Mouse (Mus musculus) intestine, postnatal 0 days (tissue): ENCODE measurements around the gene Ntn4. TPM values are rescaled to one million over a fixed set of nuclear protein-coding genes. Genes with fewer than 3 reads are reported as not detected.

Source experiments
- ATAC-seq: fragments of 200-750 bp; cut with Nextera tagmentation; 2 replicates; pipeline ENCODE4 v1.8.0; 2017; ENCODE audit warnings: mild to moderate bottlenecking, moderate TSS enrichment, moderate library complexity
- H3K27ac ChIP-seq: fragments of 300-500 bp; sonication (generic); 2 replicates; pipeline ENCODE4 v1.5.1; 2014; ENCODE audit warnings: mild to moderate bottlenecking, low read depth, low read length, moderate library complexity
- H3K27me3 ChIP-seq: fragments of 300-500 bp; sonication (generic); replicated peaks from 2 replicates; pipeline ENCODE4 v1.6.1; 2014; ENCODE audit warnings: low read length, mixed read lengths; ENCODE audit not compliant: control insufficient read depth, insufficient read depth
- H3K36me3 ChIP-seq: fragments of 300-500 bp; sonication (generic); 2 replicates; pipeline ENCODE4 v1.6.1; 2014; ENCODE audit warnings: mild to moderate bottlenecking, moderate library complexity; ENCODE audit not compliant: control insufficient read depth, insufficient read depth
- H3K4me1 ChIP-seq: fragments of 300-500 bp; sonication (generic); replicated peaks from 2 replicates; pipeline ENCODE4 v1.6.1; 2014; ENCODE audit warnings: antibody characterized with exemption, low read length, mixed read lengths; ENCODE audit not compliant: control insufficient read depth, insufficient read depth
- H3K4me2 ChIP-seq: fragments of 300-500 bp; sonication (generic); replicated peaks from 2 replicates; pipeline ENCODE4 v1.6.1; 2014; ENCODE audit warnings: low read depth, mild to moderate bottlenecking, moderate library complexity
- H3K4me3 ChIP-seq: fragments of 300-500 bp; sonication (generic); 2 replicates; pipeline ENCODE4 v1.5.1; 2014; ENCODE audit warnings: low read depth, low read length
- H3K9ac ChIP-seq: fragments of 300-500 bp; sonication (generic); 2 replicates; pipeline ENCODE4 v1.6.1; 2014; ENCODE audit warnings: mild to moderate bottlenecking, low read depth, low read length
- H3K9me3 ChIP-seq: fragments of 300-500 bp; sonication (generic); 2 replicates; pipeline ENCODE4 v1.6.1; 2016; ENCODE audit warnings: mixed run types; ENCODE audit not compliant: control insufficient read depth
- CTCF ChIP-seq: sonication (generic); IDR thresholded peaks from 2 replicates; pipeline ENCODE4 v1.5.1; 2016; ENCODE audit warnings: low read depth, mild to moderate bottlenecking, control low read depth, antibody characterized with exemption, moderate library complexity
- WGBS: fragments of 180-500 bp; shearing (Covaris S2); extraction: QIAGEN DNeasy Blood & Tissue Kit; methylation state at CpG from one replicate; pipeline ENCODE4 v1.1.7; 2014; 5-methylcytosine and 5-hydroxymethylcytosine counted together
- polyA plus RNA-seq: library from polyadenylated mRNA; unstranded; fragments of >200 nt; fragmentation: Nextera tagmentation; extraction: Ambion mirVana; gene quantifications from 2 replicates; pipeline ENCODE4 v1.2.1, GENCODE M21; 2015

Gene Ntn4
- polyA plus RNA-seq, 1 experiment from 2014 or later: 0.10 TPM

DNA sequence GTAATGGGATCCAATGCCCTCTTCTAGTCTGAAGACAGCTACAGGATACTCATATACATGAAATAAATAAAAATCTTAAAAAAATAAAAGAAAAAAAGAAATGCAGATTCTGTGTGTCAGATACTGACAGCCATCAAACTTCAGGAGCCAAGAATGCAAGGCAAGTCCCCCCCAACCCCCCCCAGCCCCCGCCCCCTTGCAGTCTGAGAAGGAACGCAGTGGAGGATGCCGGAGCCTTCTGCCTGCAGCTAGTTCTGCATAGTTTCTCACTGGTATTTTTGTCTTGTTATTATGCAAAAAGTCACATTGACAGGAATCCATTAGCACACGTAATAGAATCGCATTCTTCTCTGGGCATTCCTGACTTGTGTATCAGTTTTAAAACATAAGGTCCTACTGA lies 87.7 kb downstream of the Ntn4 start:
- Histone ChIP-seq H3K36me3 (no peaks in the 10 kb centered on the region), H3K27ac (no peak overlapping the region), H3K4me3 (no peak overlapping the region), H3K9me3 (no peaks in the 10 kb centered on the region), H3K9ac (no peak overlapping the region), H3K27me3 (no peaks in the 10 kb centered on the region), H3K4me2 (no peak overlapping the region), H3K4me1 (no peaks in the 10 kb centered on the region)
- WGBS: 81% methylated on average over 5 of the region's 5 CpGs
- TF ChIP-seq CTCF: no peak
- ATAC-seq: no peak

DNA sequence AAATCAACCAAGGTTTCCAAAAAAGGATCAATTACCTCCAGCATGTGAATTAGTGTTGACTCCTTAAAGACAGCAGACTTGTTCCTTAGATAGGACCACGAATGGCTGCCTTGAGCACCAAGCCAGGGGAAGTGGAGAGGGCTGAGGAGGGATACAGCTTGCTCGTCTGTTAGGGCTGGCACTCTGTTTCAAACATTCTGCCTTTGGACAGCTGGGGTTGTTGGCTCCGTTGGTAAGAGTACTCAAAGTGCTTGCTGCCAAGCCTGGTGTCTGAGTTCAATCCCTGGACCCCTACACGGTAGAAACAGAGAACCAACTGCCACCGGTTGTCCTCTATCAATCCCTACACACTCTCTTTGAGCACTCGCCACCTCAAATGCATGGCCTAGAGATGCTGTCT lies 90.0 kb downstream of the Ntn4 start:
- TF ChIP-seq CTCF: no peak
- 82% methylated on average over 6 of the region's 6 CpGs for WGBS
- no peaks in the 10 kb centered on the region for H3K27me3 ChIP-seq
- H3K9ac ChIP-seq: no peak overlapping the region
- H3K4me1 ChIP-seq: no peaks in the 10 kb centered on the region
- no peaks in the 10 kb centered on the region for H3K9me3 ChIP-seq
- no peaks in the 10 kb centered on the region for H3K36me3 ChIP-seq
- H3K27ac ChIP-seq: no peak overlapping the region
- no peak overlapping the region for H3K4me2 ChIP-seq
- H3K4me3 ChIP-seq: no peak overlapping the region
- ATAC-seq: no peak

DNA sequence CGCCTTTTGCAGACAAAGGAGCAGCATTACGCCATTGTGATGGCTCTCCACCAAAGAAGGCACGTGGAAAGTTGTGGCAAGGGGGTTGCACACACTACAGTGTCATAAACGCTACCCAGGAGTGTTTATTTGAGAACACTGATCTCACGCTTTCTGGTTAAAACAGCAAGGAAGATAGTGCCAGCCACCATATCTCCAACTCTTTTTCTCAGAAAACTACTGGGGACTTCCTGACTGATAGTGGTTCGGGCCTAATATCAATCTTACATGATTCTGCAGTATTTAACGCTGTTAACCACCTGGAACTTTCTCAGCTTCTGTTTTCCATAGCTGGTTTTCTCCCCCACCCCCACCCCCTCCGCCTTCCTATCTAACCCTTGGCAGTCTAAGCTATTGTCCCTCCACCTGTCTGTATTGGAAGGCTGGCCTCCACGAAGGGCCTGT lies 90.8 kb downstream of the Ntn4 start:
- H3K4me1 ChIP-seq: no peaks in the 10 kb centered on the region
- no peak overlapping the region for H3K27ac ChIP-seq
- no peak for TF ChIP-seq CTCF
- no peak overlapping the region for H3K9ac ChIP-seq
- H3K4me2 ChIP-seq: no peak overlapping the region
- H3K36me3 ChIP-seq: no peaks in the 10 kb centered on the region
- H3K4me3 ChIP-seq: no peak overlapping the region
- H3K9me3 ChIP-seq: no peaks in the 10 kb centered on the region
- ATAC-seq: no peak
- WGBS: 65% methylated on average over 9 of the region's 9 CpGs
- H3K27me3 ChIP-seq: no peaks in the 10 kb centered on the region

DNA sequence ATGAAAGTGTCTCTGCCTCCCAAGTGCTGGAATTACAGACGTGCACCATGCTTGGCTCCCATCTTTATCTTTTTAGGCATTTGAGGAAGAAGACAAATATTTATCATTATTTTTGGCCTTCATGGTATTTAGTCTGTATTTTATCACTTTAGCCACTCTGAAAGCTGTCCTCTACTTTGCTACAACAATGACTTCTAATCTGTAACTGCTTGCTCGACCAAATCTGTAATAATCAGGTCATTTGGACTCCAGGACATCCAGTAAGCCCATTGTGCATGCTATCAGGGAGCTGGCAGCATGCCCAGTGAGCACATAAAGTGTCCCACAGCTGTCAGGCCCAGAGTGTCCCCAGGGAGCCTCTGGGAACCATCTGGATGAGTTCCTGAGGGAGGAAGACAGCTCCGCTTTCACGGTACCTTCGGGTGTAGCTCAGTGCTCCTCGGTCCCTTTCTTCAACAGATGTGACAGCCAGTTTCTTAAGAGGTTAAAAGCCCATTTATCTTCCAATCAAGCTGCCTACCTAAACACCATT lies 95.7 kb downstream of the Ntn4 start:
- ATAC-seq: no peak

DNA sequence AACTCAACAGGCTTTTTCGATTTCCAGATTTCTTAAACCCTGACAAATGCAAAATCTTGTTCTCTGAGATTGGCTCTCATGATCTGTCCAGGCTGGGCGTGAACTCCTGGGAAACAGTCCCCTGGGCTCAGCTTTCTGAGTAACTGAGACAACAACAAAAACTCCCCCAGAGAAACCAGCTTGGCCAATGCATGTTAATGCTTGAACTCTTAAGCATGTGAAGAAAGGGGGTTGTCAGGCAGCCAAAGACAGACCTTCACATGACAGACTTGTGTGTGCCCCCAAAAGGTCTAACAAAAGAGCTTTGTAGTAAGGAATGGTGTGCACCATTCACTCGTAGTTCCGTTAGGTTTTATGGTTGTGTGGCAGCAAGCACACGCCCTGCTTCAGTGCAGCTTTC lies 96.6 kb downstream of the Ntn4 start:
- Histone ChIP-seq H3K9ac (no peak overlapping the region), H3K4me1 (no peaks in the 10 kb centered on the region), H3K4me3 (no peak overlapping the region), H3K4me2 (no peak overlapping the region), H3K27ac (no peak overlapping the region), H3K9me3 (no peaks in the 10 kb centered on the region), H3K36me3 (no peaks in the 10 kb centered on the region), H3K27me3 (no peaks in the 10 kb centered on the region)
- ATAC-seq: no peak
- WGBS: 59% methylated on average over 5 of the region's 5 CpGs
- no peak for TF ChIP-seq CTCF

More for the DNA sequence above, 95.7 kb downstream of the Ntn4 start:
- Histone ChIP-seq H3K4me3 (no peak overlapping the region), H3K4me2 (no peak overlapping the region), H3K9ac (no peak overlapping the region), H3K27me3 (no peaks in the 10 kb centered on the region), H3K36me3 (no peaks in the 10 kb centered on the region), H3K9me3 (no peaks in the 10 kb centered on the region), H3K4me1 (no peaks in the 10 kb centered on the region), H3K27ac (no peak overlapping the region)
- WGBS: 50% methylated on average over 6 of the region's 6 CpGs
- no peak for TF ChIP-seq CTCF

DNA sequence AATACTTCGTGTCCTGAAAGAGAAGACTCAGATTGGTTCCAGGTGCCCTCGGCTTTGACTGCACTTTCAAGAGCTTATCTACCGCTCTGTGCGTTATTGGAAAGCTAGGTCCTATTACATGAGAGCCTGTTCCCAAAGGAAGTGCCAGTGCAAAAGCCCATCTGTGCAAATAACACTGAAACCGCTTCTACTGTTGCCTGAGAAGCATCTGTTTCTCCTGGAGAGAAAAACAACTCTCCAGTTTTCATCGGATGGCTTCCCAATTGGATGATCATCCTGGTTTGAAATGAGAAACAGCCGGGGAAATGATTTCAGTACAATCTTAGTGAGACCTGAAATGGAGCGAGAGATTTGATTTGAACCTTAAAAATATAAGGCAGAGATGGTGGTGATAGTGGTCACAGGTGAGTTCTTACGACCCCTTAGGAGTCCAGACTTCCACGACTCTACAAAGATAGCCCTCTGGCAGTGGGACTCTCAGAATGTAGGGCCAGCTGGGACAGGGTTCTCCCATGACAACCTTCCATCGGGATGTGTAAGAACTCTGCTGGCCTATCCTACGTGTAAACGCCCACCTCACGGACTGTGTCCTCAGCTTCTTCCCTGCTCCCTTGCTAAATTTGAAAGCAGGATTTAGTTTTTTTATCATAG lies 101.1 kb downstream of the Ntn4 start:
- H3K4me1 ChIP-seq: no peaks in the 10 kb centered on the region
- H3K27ac ChIP-seq: no peak overlapping the region
- H3K4me2 ChIP-seq: no peak overlapping the region
- H3K9me3 ChIP-seq: no peaks in the 10 kb centered on the region
- H3K4me3 ChIP-seq: no peak overlapping the region
- TF ChIP-seq CTCF: no peak
- H3K27me3 ChIP-seq: no peaks in the 10 kb centered on the region
- WGBS: 76% methylated on average over 14 of the region's 14 CpGs
- H3K36me3 ChIP-seq: no peaks in the 10 kb centered on the region
- ATAC-seq: no peak
- H3K9ac ChIP-seq: no peak overlapping the region

DNA sequence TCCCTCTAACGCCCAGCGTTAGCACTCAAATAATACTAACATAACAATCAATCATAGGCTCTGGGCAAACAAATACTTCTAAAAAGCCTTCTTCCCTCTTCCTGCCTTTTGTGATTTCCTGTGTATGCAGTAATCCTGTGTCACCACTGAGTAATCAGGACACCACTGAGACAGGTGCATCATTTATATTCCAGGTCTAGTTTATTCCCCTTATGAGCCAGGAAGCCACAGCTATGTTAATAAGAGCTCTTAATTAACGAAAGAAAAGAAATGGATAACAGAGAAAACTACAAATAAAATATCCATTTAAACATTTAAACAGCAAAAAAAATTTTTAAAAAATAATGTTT lies 101.6 kb downstream of the Ntn4 start:
- TF ChIP-seq CTCF: no peak
- Histone ChIP-seq H3K4me1 (no peaks in the 10 kb centered on the region), H3K4me3 (no peak overlapping the region), H3K4me2 (no peak overlapping the region), H3K27ac (no peak overlapping the region), H3K36me3 (no peaks in the 10 kb centered on the region), H3K9me3 (no peaks in the 10 kb centered on the region), H3K27me3 (no peaks in the 10 kb centered on the region), H3K9ac (no peak overlapping the region)
- WGBS: 65% methylated on average over 3 of the region's 3 CpGs
- ATAC-seq: no peak
